Mouse (Mus musculus) spleen, adult 18-20 months (tissue): ENCODE results near the gene Bhmt.
A peak's percentile ranks its signal among the peaks of the same experiment; 100 is the strongest.

Source experiments
- DNase-seq, 2 experiments: peaks; one replicate each; pipeline ENCODE4 v3.0.0; 2022; ENCODE audit warnings: mixed read lengths in 2 of 2

The Bhmt gene

GRCm38 (mm10) chr13:93637282-93638245 is at the start of gene Bhmt:
Gene Bhmt, minus strand, starts transcription at chr13:93637961.
- no peak for DNase-seq

GRCm38 (mm10) chr13:93687321-93687720 is 49.6 kb upstream of the Bhmt start:
- DNase-seq: no peak

- no peak for DNase-seq
These were observed 47.5 kb upstream of the Bhmt start for GRCm38 (mm10) chr13:93685226-93685625.

GRCm38 (mm10) chr13:93683336-93683735 is 45.6 kb upstream of the Bhmt start:
- DNase-seq: no peak

- no peak for DNase-seq
These were observed 39.1 kb upstream of the Bhmt start for GRCm38 (mm10) chr13:93676864-93677263.

GRCm38 (mm10) chr13:93674131-93674561 is 36.4 kb upstream of the Bhmt start, which contains the start of the genes Bhmt2 and Dmgdh:
Gene Bhmt2, minus strand, starts transcription at chr13:93674302.
Gene Dmgdh, plus strand, starts transcription at chr13:93674433.
- no peak for DNase-seq

- no peak for DNase-seq
These were observed 35.5 kb upstream of the Bhmt start for GRCm38 (mm10) chr13:93673296-93673695.

GRCm38 (mm10) chr13:93672371-93672770 is 34.6 kb upstream of the Bhmt start:
- no peak for DNase-seq

GRCm38 (mm10) chr13:93667586-93667985 is 29.8 kb upstream of the Bhmt start:
- DNase-seq: no peak

- DNase-seq: no peak
These were observed 20.2 kb upstream of the Bhmt start for GRCm38 (mm10) chr13:93657941-93658340.

- DNase-seq: no peak
These were observed 15.6 kb upstream of the Bhmt start for GRCm38 (mm10) chr13:93653382-93653781.

- no peak for DNase-seq
These were observed 10.8 kb upstream of the Bhmt start for GRCm38 (mm10) chr13:93648387-93649130.

GRCm38 (mm10) chr13:93639636-93640035 is 1.9 kb upstream of the Bhmt start:
- DNase-seq: no peak

GRCm38 (mm10) chr13:93636561-93636960 is 1.2 kb downstream of the Bhmt start:
- no peak for DNase-seq

GRCm38 (mm10) chr13:93632927-93633326 is 4.8 kb downstream of the Bhmt start:
- DNase-seq: no peak

- no peak for DNase-seq
These were observed 6.6 kb downstream of the Bhmt start for GRCm38 (mm10) chr13:93630941-93631705.

- DNase-seq: no peak
These were observed 8.9 kb downstream of the Bhmt start for GRCm38 (mm10) chr13:93628861-93629260.

GRCm38 (mm10) chr13:93614361-93614948 is 23.3 kb downstream of the Bhmt start:
- no peak for DNase-seq

- DNase-seq: no peak
These were observed 24.0 kb downstream of the Bhmt start for GRCm38 (mm10) chr13:93613771-93614170.

- DNase-seq: peak in 1 of 2 experiments; percentile 56
These were observed 24.8 kb downstream of the Bhmt start for GRCm38 (mm10) chr13:93612660-93613607.

- no peak for DNase-seq
These were observed 29.3 kb downstream of the Bhmt start for GRCm38 (mm10) chr13:93608476-93608875.
